Mouse (Mus musculus) liver, embryonic 16.5 days (tissue): Measurements from ENCODE around the gene Wfdc18. TPM values are rescaled to one million over a fixed set of nuclear protein-coding genes. Genes with fewer than 3 reads are reported as not detected.

Experiments used
- ATAC-seq: fragments of 200-750 bp; cut with Nextera tagmentation; 2 replicates; pipeline ENCODE4 v1.8.0; 2017; ENCODE audit warnings: low read depth, mild to moderate bottlenecking, moderate number of reproducible peaks, moderate library complexity
- H3K27ac ChIP-seq: fragments of 300-500 bp; sonication (generic); 2 replicates; pipeline ENCODE4 v1.5.1; 2014; ENCODE audit warnings: mild to moderate bottlenecking, low read length
- H3K27me3 ChIP-seq: fragments of 300-500 bp; sonication (generic); 2 replicates; pipeline ENCODE4 v1.6.1; 2014; ENCODE audit warnings: low read depth, low read length, mixed read lengths; ENCODE audit not compliant: control insufficient read depth, insufficient read depth
- H3K36me3 ChIP-seq: fragments of 300-500 bp; sonication (generic); 2 replicates; pipeline ENCODE4 v1.6.1; 2014; ENCODE audit warnings: mild to moderate bottlenecking; ENCODE audit not compliant: control insufficient read depth, insufficient read depth
- H3K4me1 ChIP-seq: fragments of 300-500 bp; sonication (generic); 2 replicates; pipeline ENCODE4 v1.6.1; 2014; ENCODE audit warnings: low read depth, low read length, mixed read lengths; ENCODE audit not compliant: control insufficient read depth
- H3K4me2 ChIP-seq: fragments of 300-500 bp; sonication (generic); 2 replicates; pipeline ENCODE4 v1.6.1; 2014; ENCODE audit warnings: low read depth, low read length, mixed read lengths
- H3K4me3 ChIP-seq: fragments of 300-500 bp; sonication (generic); 2 replicates; pipeline ENCODE4 v1.5.1; 2014; ENCODE audit warnings: low read depth, mild to moderate bottlenecking, low read length
- H3K9ac ChIP-seq: fragments of 300-500 bp; sonication (generic); 2 replicates; pipeline ENCODE4 v1.6.1; 2014; ENCODE audit warnings: low read depth, low read length
- H3K9me3 ChIP-seq: fragments of 300-500 bp; sonication (generic); replicated peaks from 2 replicates; pipeline ENCODE4 v1.6.1; 2016; ENCODE audit warnings: low read length; ENCODE audit not compliant: control insufficient read depth
- WGBS: fragments of 180-500 bp; shearing (Covaris S2); extraction: QIAGEN DNeasy Blood & Tissue Kit; methylation state at CpG from one replicate; pipeline ENCODE4 v1.1.7; 2014; ENCODE audit not compliant: insufficient replicate concordance; 5-methylcytosine and 5-hydroxymethylcytosine counted together
- polyA plus RNA-seq: library from polyadenylated mRNA; unstranded; fragments of >200 nt; fragmentation: Nextera tagmentation; extraction: Ambion mirVana; gene quantifications from 2 replicates; pipeline ENCODE4 v1.2.1, GENCODE M21; 2015

Wfdc18 gene
- 0.18 TPM in 1 of 2 replicates, not detected in the other for polyA plus RNA-seq

GRCm38 (mm10) chr11:83708715-83709114 lies at the start of gene Wfdc18:
Gene Wfdc18 (plus strand): TSS chr11:83709015.
- ATAC-seq = no peak
- no peak within 1 kb of the TSS for H3K4me3 ChIP-seq
- no peaks in the 10 kb centered on the region for H3K9me3 ChIP-seq
- no peaks in the 10 kb centered on the region for H3K4me1 ChIP-seq
- no peak within 1 kb of the TSS for H3K27ac ChIP-seq
- no peaks in the 10 kb centered on the region for H3K27me3 ChIP-seq
- WGBS = 53% methylated on average over 4 of the region's 4 CpGs
- H3K4me2 ChIP-seq = no peak within 1 kb of the TSS
- H3K36me3 ChIP-seq = no peaks in the 10 kb centered on the region
- no peak within 1 kb of the TSS for H3K9ac ChIP-seq

- no peak within 1 kb of the TSS for H3K4me3 ChIP-seq
- ATAC-seq = no peak
- no peaks in the 10 kb centered on the region for H3K36me3 ChIP-seq
- no peaks in the 10 kb centered on the region for H3K9me3 ChIP-seq
- no peak within 1 kb of the TSS for H3K27ac ChIP-seq
- no peaks in the 10 kb centered on the region for H3K27me3 ChIP-seq
- no peak within 1 kb of the TSS for H3K4me2 ChIP-seq
- H3K4me1 ChIP-seq = no peaks in the 10 kb centered on the region
- WGBS = 34% methylated on average over 6 of the region's 6 CpGs
- H3K9ac ChIP-seq = no peak within 1 kb of the TSS
Measured at GRCm38 (mm10) chr11:83662204-83662603, 46.6 kb upstream of the Wfdc18 start, which contains the start of gene Ccl4. Gene Ccl4 (plus strand): TSS chr11:83662584.

GRCm38 (mm10) chr11:83663532-83663931 lies 45.3 kb upstream of the Wfdc18 start:
- ATAC-seq = no peak
- Histone ChIP-seq H3K27ac (no peak overlapping the region), H3K27me3 (no peaks in the 10 kb centered on the region), H3K36me3 (no peaks in the 10 kb centered on the region), H3K4me1 (no peaks in the 10 kb centered on the region), H3K4me3 (no peak overlapping the region), H3K9ac (no peak overlapping the region), H3K4me2 (no peak overlapping the region), H3K9me3 (no peaks in the 10 kb centered on the region)
- 30% methylated on average over 5 of the region's 5 CpGs for WGBS

GRCm38 (mm10) chr11:83671743-83672142 lies 37.1 kb upstream of the Wfdc18 start:
- H3K9me3 ChIP-seq = no peaks in the 10 kb centered on the region
- H3K4me2 ChIP-seq = no peak overlapping the region
- no peaks in the 10 kb centered on the region for H3K36me3 ChIP-seq
- H3K4me1 ChIP-seq = no peaks in the 10 kb centered on the region
- no peak for ATAC-seq
- H3K27me3 ChIP-seq = no peaks in the 10 kb centered on the region
- H3K27ac ChIP-seq = no peak overlapping the region
- H3K9ac ChIP-seq = no peak overlapping the region
- H3K4me3 ChIP-seq = no peak overlapping the region

- WGBS = 57% methylated on average over 1 of the region's 1 CpGs
- Histone ChIP-seq H3K4me2 (no peak overlapping the region), H3K9ac (no peak overlapping the region), H3K4me1 (no peaks in the 10 kb centered on the region), H3K4me3 (no peak overlapping the region), H3K27ac (no peak overlapping the region), H3K36me3 (no peaks in the 10 kb centered on the region), H3K9me3 (no peaks in the 10 kb centered on the region), H3K27me3 (no peaks in the 10 kb centered on the region)
- no peak for ATAC-seq
Measured at GRCm38 (mm10) chr11:83675665-83676064, 33.1 kb upstream of the Wfdc18 start.

- no peaks in the 10 kb centered on the region for H3K27me3 ChIP-seq
- 65% methylated on average over 1 of the region's 1 CpGs for WGBS
- no peak overlapping the region for H3K4me2 ChIP-seq
- H3K4me3 ChIP-seq = no peak overlapping the region
- H3K9me3 ChIP-seq = no peaks in the 10 kb centered on the region
- H3K36me3 ChIP-seq = no peaks in the 10 kb centered on the region
- no peak overlapping the region for H3K27ac ChIP-seq
- no peak for ATAC-seq
- H3K9ac ChIP-seq = no peak overlapping the region
- H3K4me1 ChIP-seq = no peaks in the 10 kb centered on the region
Measured at GRCm38 (mm10) chr11:83689918-83690317, 18.9 kb upstream of the Wfdc18 start.

GRCm38 (mm10) chr11:83692008-83692407 lies 16.8 kb upstream of the Wfdc18 start:
- H3K9ac ChIP-seq = no peak overlapping the region
- WGBS = 42% methylated on average over 1 of the region's 1 CpGs
- no peak for ATAC-seq
- no peaks in the 10 kb centered on the region for H3K36me3 ChIP-seq
- no peaks in the 10 kb centered on the region for H3K9me3 ChIP-seq
- no peak overlapping the region for H3K4me3 ChIP-seq
- no peak overlapping the region for H3K4me2 ChIP-seq
- no peak overlapping the region for H3K27ac ChIP-seq
- H3K27me3 ChIP-seq = no peaks in the 10 kb centered on the region
- H3K4me1 ChIP-seq = no peaks in the 10 kb centered on the region

GRCm38 (mm10) chr11:83703705-83704104 lies 5.1 kb upstream of the Wfdc18 start, which contains the start of gene Wfdc17:
Gene Wfdc17 (plus strand): TSS chr11:83703991.
- Histone ChIP-seq H3K36me3 (no peaks in the 10 kb centered on the region), H3K9me3 (no peaks in the 10 kb centered on the region), H3K9ac (no peak within 1 kb of the TSS), H3K4me2 (no peak within 1 kb of the TSS), H3K27ac (no peak within 1 kb of the TSS), H3K4me1 (no peaks in the 10 kb centered on the region), H3K27me3 (no peaks in the 10 kb centered on the region), H3K4me3 (no peak within 1 kb of the TSS)
- no peak for ATAC-seq
- WGBS = 23% methylated on average over 1 of the region's 1 CpGs

- Histone ChIP-seq H3K9me3 (no peaks in the 10 kb centered on the region), H3K27me3 (no peaks in the 10 kb centered on the region), H3K4me3 (no peak overlapping the region), H3K4me2 (no peak overlapping the region), H3K27ac (no peak overlapping the region), H3K9ac (no peak overlapping the region), H3K36me3 (no peaks in the 10 kb centered on the region), H3K4me1 (no peaks in the 10 kb centered on the region)
- WGBS = 79% methylated on average over 5 of the region's 5 CpGs
- ATAC-seq = no peak
Measured at GRCm38 (mm10) chr11:83709683-83710082, 868 bp downstream of the Wfdc18 start.
